Mouse (Mus musculus): ENCODE results near the gene Stx19. TPM values are rescaled to one million over a fixed set of nuclear protein-coding genes. Genes with fewer than 3 reads are reported as not detected.

Gene Stx19
- polyA plus RNA-seq (2015; fragmentation: Nextera tagmentation; extraction: Ambion mirVana), result 0.26 and 0.45 TPM in 2 replicates

GRCm38 (mm10) chr16:62814491-62814890, at the start of gene Stx19:
Gene Stx19, plus strand, starts transcription at chr16:62814676.

GRCm38 (mm10) chr16:62786621-62787331, 27.7 kb upstream of the Stx19 start, which contains the start of gene Nsun3:
Gene Nsun3, minus strand, starts transcription at chr16:62786818.

DNA sequence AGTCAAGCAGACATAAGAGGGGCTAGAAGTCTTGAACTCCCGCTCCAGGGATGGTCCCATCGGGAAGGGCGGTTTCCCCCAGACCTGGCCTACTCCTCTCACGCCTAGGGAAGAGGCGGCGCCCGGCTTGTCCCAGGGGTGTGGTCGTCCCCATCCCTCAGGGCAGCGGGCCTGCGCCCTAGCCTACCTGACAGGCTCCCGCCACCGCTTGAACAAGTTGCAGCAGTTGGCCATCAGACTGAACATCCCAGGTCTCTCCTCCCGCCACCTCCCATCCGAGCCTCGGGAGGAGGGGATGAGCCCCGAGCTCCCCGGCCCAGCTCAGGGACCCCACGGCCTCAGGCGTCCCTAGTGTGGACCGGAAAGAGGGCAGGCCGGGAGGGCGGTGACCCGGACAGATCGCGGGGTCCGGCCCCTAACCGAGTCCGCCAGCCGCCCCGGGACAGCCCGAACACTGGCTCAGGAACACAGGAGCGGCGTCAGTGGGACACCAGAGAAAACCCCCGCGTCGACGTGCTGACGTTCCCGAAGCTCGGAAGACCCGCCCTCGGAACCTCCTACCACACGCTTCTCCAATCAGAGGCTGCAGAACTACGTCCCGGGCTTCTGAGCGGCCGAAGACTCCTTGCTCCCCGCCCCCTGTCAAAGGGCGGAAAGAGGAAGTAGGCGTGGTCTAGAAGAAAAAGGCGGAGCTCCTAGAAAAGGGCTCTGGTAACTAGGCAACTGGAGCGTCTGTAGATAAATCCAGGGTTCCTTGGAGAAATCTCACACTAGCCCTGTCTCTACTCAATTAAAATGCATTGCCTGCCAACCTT, 32.2 kb downstream of the Stx19 start, which contains the start of gene Arl13b:
Gene Arl13b (minus strand): TSS at position 543 of the 815 bp plus-strand sequence.

GRCm38 (mm10) chr16:62854191-62855068, 40.0 kb downstream of the Stx19 start, which contains the start of gene Pros1:
Gene Pros1, plus strand, starts transcription at chr16:62854307.

Small RNA genes lying within 50 kb of the gene (microRNA-seq; reads per million reads assigned to microRNA genes)
- not detected for gene Gm25986

Other genes starting within 250 kb of the Stx19 start
- 7.0 and 7.7 TPM in 2 replicates for gene Nsun3, start 27.9 kb upstream of the Stx19 start, polyA plus RNA-seq (2015; fragmentation: Nextera tagmentation; extraction: Ambion mirVana)
- 15.0 and 17.1 TPM in 2 replicates for gene Arl13b, start 32.4 kb downstream of the Stx19 start, polyA plus RNA-seq (2015; fragmentation: Nextera tagmentation; extraction: Ambion mirVana)
- 16.6 and 19.4 TPM in 2 replicates for gene Pros1, start 39.6 kb downstream of the Stx19 start, polyA plus RNA-seq (2015; fragmentation: Nextera tagmentation; extraction: Ambion mirVana)